Mouse (Mus musculus) embryo, embryonic 9.5 days (tissue): ENCODE measurements around the gene Il17rb.

ENCODE experiments used
- DNase-seq: peaks from one replicate; pipeline ENCODE4 v3.0.0-alpha.2; 2017; ENCODE audit errors: extremely low spot score

Gene Il17rb

GRCm38 (mm10) chr14:30016666-30017065 lies 8.0 kb upstream of the Il17rb start:
- no peak for DNase-seq

DNA sequence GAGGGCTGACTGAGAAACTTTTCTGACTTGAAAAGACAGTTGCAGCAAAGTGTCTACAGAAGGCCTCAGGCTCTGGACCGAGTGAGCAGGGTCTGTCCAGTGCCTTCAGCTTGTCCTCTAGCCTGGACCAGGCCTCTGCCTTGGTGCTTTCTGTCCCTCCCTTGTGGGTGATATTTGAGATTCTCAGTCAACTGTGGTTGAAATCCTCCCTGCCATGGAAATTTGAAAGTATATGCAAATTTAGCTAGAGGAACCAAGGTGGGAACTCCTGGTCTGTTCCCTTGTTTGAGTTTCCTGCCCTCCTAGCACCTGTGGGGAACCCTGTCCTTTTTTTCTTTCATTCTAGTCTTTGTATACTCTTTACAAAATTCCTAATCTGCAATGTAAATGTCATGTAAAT lies 6.3 kb upstream of the Il17rb start:
- DNase-seq: no peak

- no peak for DNase-seq
Measured at GRCm38 (mm10) chr14:30014487-30014886, 5.8 kb upstream of the Il17rb start.

DNA sequence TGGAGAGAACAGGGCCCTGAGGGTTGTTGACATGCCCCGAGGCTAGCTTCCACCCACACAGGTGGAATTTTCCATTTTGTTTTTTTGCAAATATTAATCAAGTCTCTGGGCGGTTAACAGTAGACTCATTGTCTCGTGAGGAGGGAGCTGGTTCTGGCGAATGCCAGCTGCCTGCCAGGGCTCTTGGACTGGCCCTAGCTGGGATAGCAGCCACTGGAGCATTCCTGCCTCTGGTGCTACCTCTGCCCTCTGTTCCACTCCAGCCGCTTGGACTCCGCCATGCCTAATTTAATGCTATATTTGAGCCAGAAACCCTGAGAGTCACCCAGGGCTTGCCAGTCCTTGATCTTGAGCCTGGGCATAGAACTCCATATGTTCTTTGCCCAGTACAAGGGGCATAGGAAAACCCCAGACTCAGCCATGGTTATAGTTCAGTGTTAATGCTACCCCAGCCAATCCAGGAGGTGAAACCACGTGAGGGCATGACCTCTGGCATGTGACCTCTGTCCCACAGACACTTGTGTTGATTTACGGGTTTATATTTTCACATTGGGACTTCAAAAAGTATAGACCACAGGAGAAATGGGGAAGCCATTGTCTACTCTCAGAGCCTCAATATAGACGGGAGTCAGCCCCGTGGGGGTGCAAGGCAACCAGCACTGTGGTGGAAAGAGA lies 3.3 kb upstream of the Il17rb start:
- no peak for DNase-seq

GRCm38 (mm10) chr14:30009864-30010560 lies 1.3 kb upstream of the Il17rb start:
- no peak for DNase-seq

DNA sequence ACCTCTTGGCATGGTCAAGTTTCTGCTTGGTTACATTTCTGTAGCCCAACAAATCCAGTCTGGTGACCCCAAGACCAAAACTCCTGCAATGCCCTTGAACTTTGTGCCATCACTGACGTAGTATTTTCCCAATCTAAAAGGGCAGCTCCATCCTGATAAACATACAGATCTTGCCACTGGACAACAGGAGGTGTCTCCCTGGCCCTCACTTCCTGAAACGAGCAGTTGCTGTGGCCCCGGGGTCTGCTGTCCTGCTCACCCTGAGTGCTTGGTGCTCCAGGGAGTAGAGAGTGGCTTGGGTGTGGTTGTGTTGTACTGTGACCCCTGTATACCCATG lies 9.3 kb downstream of the Il17rb start:
- no peak for DNase-seq

DNA sequence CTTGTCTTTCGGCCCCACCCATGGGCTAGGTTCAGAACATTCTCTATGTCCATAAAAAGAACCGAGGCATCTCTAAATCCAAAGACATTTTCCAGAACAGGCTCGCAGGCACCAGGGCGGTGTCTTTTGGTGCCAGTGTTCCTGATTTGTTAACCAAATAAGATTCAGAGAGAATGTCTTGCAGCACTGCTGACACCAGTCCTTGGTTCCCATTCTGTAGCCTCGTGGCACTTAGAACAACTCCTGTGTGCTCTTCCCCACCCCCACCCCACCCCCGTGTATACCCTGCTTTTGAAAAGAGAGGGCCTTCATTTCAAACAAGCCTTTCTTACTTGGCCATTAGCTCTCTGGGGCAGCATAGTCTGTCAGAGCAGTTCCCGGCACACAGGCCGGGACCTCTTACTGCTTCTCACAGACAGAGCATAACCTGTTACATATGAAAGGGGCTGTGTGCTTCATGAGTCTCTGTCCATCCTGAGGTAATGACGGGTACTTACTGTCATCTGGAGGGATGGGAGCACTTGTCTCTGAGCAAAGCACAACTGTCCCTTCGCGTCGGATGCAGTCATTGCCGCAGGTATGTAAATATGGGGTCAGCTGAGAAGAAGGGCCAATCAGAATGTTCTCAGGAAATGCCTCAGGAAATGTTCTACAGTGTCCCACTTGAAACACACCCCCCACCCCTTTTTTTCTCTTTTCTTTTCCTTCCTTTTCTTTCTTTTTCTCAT lies 9.8 kb downstream of the Il17rb start:
- DNase-seq: no peak

GRCm38 (mm10) chr14:29997345-29997744 lies 11.4 kb downstream of the Il17rb start:
- DNase-seq: no peak

GRCm38 (mm10) chr14:29996000-29996751 lies 12.5 kb downstream of the Il17rb start:
- no peak for DNase-seq

- peak; percentile 18 for DNase-seq
Measured at GRCm38 (mm10) chr14:29994976-29995375, 13.7 kb downstream of the Il17rb start.

DNA sequence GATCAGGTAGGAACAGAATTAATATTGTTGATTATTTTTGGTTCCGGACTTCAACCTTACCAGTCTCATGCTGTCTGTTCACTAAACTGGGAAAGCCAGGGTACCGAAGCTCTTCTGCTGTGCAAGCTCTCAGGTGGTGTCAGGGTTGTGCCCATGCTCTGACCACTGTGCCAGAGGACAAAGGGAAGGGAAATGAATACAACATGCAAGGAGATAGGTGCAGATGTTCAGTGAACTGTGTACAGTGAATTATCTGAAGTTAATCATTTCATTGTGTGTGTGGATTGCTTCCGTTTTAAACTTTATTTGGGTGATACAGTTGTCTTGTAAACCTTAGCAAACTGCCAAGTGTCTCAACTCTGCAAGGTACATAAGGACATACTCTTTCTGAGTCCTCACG lies 20.4 kb downstream of the Il17rb start:
- DNase-seq: no peak

DNA sequence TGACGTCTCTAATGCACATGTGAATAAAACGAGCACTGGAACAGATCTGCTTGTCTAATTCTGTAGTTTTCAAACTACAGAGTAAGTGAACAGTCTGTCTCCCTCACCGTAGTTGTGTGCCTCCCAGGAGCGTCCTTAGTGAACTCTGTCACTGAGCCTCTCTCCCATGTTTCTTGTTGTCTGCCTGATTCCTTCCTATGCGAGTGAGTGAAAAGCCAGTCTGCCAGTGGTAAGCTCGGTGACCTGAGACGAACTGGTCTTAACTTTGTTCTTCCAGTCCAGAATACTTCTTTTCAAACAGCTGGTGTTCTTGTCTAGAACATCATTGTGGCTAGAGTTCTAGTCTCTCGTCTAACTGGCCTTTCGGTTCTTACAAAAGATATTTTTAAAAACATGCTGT lies 21.0 kb downstream of the Il17rb start:
- DNase-seq: no peak

DNA sequence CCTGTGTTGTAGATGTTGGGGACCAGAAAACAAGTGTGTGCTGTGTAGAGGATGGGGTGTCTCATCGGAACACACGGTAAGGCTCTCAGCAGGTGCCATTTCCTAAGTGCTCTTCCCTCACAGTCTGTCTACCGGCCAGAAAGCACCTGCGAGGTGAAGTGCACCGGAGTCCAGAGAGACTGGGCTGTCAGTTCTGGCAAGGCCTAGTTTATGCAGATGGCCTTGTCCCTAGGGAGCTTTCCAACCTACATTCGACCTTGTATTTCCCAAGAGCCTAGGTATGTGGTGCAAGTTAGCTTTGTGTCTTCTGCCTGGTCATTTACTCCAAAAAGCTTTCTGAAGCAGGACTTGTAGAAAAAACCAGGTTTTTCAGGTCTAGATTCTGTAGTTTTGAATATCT lies 21.4 kb downstream of the Il17rb start:
- no peak for DNase-seq

GRCm38 (mm10) chr14:29986096-29986495 lies 22.6 kb downstream of the Il17rb start:
- no peak for DNase-seq

GRCm38 (mm10) chr14:29980447-29981205 lies 28.1 kb downstream of the Il17rb start:
- no peak for DNase-seq

GRCm38 (mm10) chr14:29978254-29979204 lies 30.2 kb downstream of the Il17rb start, which contains the start of gene Actr8:
TSS of gene Actr8 (plus strand) at chr14:29978337.
- peak; percentile 94 for DNase-seq

DNA sequence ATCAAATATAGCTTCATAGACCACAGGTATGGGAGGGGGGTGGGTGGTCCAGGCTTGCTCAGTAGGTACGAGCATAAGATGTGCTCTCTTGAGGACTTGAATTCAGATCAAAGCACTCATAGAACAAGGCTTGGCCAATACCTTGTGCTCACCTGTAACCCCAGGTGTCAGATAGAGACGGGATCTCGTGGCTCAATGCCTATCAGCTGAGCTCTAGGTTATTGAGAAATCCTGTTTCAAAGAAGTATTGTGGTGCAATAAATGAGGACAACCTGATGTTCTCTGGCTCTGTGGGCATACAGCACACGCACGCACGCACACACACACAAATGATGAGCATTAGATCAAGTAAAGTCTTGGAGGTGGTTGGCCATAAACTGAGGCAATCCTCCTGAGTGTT lies 31.8 kb downstream of the Il17rb start:
- no peak for DNase-seq

DNA sequence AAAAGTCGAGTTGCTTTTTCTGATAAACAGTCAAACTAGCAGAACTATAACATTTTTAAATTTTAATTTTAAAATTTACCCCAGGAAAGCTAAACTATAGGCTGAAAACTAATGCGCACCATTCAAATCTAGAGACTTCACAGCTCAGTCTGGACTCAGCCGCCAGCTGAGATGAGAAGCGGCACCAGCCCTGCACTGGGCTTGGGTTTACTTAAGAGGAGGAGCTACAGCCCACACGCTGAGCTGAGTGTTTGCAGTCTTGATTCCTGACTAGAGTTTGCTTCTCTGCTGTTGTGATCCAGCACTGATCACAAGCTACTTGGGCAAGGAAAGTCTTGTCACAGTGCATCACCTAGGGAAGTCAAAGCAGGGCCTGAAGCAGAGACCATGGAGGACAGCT lies 36.7 kb downstream of the Il17rb start:
- no peak for DNase-seq

- DNase-seq: no peak
Measured at GRCm38 (mm10) chr14:29971446-29971845, 37.2 kb downstream of the Il17rb start.

- peak; percentile 95 for DNase-seq
Measured at GRCm38 (mm10) chr14:29968075-29968821, 40.4 kb downstream of the Il17rb start, which contains the start of gene Selenok. TSS of gene Selenok (plus strand) at chr14:29968308.
